Mouse (Mus musculus) retina, embryonic 14.5 days (tissue): Measurements from ENCODE around the gene Pold1.

ENCODE experiments used
- DNase-seq: peaks from one replicate; pipeline ENCODE4 v3.0.0-alpha.2; 2015; ENCODE audit warnings: low spot score

Pold1 gene

DNA sequence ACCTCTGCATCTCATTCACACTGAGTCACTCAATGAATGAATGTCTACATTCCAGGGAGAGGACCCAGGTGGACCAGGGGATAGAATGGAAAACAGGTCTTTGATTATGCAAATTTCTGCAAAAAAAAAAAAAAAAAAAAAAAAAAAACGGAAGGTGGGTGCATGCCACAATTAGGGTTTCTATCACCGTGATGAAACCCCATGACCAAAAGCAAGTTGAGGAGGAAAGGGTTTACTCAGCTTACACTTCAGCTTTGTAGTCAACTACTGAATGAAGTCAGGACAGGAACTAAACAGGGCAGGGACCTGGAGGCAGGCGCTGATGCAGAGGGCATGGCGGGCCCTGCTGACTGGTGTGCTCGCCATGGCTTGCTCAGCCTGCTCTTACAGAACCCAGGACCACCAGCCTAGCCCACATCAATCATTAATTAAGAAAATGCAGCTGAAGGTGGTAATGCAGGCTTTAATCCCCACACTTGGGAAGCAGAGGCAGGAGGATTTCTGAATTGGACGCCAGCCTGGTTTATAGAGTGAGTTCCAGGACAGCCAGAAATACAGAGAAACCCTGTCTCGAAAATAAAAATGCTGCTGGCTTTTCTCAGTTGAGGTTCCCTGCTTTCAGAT lies 63.0 kb downstream of the Pold1 start:
- DNase-seq, result no peak

DNA sequence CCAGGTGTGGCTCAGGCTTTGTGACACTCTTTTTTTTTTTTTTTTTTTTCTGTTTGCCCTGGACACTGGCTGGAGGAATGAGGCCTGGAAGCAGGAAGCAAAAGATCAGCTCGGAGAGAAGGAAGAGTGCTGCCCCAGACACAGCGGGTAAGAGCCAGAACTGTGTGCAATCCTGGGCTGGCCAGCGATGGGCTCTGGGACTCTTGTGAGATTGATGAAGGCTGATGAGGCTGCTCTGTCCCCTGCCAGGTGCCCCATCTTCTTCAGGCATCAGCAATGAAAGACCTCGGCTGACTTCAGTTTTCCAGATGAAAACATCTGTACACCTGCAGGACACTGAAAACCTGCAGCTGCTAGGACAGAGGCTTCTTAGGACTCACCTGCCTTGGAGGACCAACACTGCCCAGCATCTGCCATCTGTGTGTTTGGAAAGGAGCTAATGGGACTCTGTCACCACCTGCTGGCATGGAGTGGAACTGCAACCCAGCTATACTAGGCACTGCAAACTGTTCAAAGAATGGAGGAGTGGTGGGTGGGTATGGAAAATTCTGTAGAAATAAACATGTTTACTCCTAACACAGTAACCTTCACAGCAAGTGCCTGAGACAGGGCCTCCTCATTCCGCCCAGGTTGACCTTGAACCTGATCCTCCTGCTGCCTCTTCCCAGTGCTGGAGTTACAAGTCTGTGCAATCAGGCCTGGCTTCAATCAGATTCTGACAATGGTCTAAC lies 63.6 kb downstream of the Pold1 start:
- DNase-seq, result peak; percentile 95

DNA sequence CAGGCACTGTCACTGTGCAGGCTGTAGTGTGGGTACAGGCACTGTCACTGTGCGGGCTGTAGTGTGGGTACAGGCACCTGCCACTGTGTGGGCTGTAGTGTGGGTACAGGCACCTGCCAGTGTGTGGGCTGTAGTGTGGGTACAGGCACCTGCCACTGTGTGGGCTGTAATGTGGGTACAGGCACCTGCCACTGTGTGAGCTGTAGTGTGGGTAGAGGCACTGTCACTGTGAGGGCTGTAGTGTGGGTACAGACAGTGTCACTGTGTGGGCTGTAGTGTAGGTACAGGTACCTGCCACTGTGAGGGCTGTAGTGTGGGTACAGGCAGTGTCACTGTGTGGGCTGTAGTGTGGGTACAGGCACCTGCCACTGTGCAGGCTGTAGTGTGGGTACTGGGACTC lies 64.5 kb downstream of the Pold1 start:
- DNase-seq, result no peak

DNA sequence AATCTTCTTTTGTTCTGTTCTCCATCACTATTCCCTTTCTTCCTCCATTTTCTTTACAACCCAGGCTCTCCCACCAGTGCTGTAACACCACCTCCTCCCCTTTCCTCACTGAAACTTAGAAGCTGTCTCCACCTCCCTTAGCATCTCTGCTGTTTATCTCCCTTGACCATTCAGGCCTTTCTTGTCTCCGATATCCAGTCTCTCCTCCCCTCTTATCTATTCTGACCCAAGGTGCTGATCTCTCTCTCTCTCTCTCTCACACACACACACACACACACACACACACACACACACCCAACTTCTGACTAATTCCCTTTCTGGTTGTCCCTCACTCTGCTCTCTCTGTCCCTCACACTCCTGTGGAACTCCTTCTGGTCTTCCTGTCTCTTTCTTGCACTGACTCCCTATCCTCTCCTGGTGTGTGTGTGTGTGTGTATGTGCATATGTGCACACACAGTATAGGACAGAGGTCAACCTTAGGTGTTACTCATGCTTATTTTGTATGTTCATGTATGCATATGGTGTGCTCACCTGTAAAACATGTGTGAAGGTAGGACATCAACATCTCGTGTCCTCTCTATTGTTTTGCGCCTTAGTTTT lies 65.7 kb downstream of the Pold1 start:
- DNase-seq, result no peak
